Mouse (Mus musculus) gastrocnemius, adult 2 months (tissue): ENCODE data around the gene Slc39a11. TPM values are rescaled to one million over a fixed set of nuclear protein-coding genes. Genes with fewer than 3 reads are reported as not detected.

Experiments
- DNase-seq: peaks from one replicate; pipeline ENCODE4 v3.0.0; 2022
- H3K27ac ChIP-seq: fragments of 200-600 bp; 2 replicates; pipeline ENCODE4 v1.8.1; 2022; ENCODE audit warnings: mild to moderate bottlenecking
- H3K4me3 ChIP-seq: fragments of 200-600 bp; 2 replicates; pipeline ENCODE4 v1.8.1; 2022; ENCODE audit warnings: mild to moderate bottlenecking, moderate library complexity
- CTCF ChIP-seq: fragments of 200-600 bp; IDR thresholded peaks from 2 replicates; pipeline ENCODE4 v1.8.1; 2022; ENCODE audit warnings: antibody characterized with exemption, mild to moderate bottlenecking, moderate library complexity
- intact Hi-C: fragments of 180-260 bp; cut with DNase I; formaldehyde crosslinking; loops from one replicate; pipeline ENCODE4 v1.15.1; 2025
- total RNA-seq, 2 experiments: library from RNA; stranded (reverse); gene quantifications; 2 replicates each; pipeline ENCODE4 v1.2.3; 2021

The Slc39a11 gene
- total RNA-seq, 2 experiments from 2014 or later: 1.8 to 3.0 TPM

- intact Hi-C loops: loop anchor here (5.0 kb wide), 1 partner anchor 36 kb away; the partner anchor contains the start of gene Cog1
- H3K27ac ChIP-seq: peak overlapping the region; percentile 92
- H3K4me3 ChIP-seq: peak overlapping the region; percentile 89
- peak; percentile 59 for DNase-seq
- TF ChIP-seq CTCF: no peak
Observed at GRCm38 (mm10) chr11:113682897-113683626, 33.2 kb upstream of the Slc39a11 start.

- intact Hi-C loops: loop anchor here (5.0 kb wide), 1 partner anchor 35 kb away; the partner anchor contains the start of gene Cog1
- H3K27ac ChIP-seq: peak overlapping the region; percentile 92
- DNase-seq: peak; percentile 7
- peak overlapping the region; percentile 89; the same call in 1 of the 2 replicates for H3K4me3 ChIP-seq
- TF ChIP-seq CTCF: no peak
Observed at GRCm38 (mm10) chr11:113681979-113682378, 32.1 kb upstream of the Slc39a11 start.

GRCm38 (mm10) chr11:113680954-113681353, 31.1 kb upstream of the Slc39a11 start:
- peak; percentile 11 for DNase-seq
- no peak overlapping the region for H3K4me3 ChIP-seq
- peak overlapping the region; percentile 21 for H3K27ac ChIP-seq
- no peak for TF ChIP-seq CTCF
- intact Hi-C loops: loop anchor here (5.0 kb wide), 1 partner anchor 34 kb away; the partner anchor contains the start of gene Cog1

GRCm38 (mm10) chr11:113678373-113678772, 28.5 kb upstream of the Slc39a11 start:
- DNase-seq: peak; percentile 52
- peak; percentile 8; the same call in 1 of the 2 replicates for TF ChIP-seq CTCF
- intact Hi-C loops: no loop called here
- H3K4me3 ChIP-seq: no peak overlapping the region
- peak overlapping the region; percentile 75 for H3K27ac ChIP-seq

- TF ChIP-seq CTCF: no peak
- DNase-seq: peak; percentile 9
- peak overlapping the region; percentile 75 for H3K27ac ChIP-seq
- H3K4me3 ChIP-seq: no peak overlapping the region
- intact Hi-C loops: no loop called here
Observed at GRCm38 (mm10) chr11:113677378-113677777, 27.5 kb upstream of the Slc39a11 start.

- TF ChIP-seq CTCF: no peak
- peak; percentile 17 for DNase-seq
- intact Hi-C loops: no loop called here
- Histone ChIP-seq H3K27ac (peak overlapping the region; percentile 75), H3K4me3 (no peak overlapping the region)
Observed at GRCm38 (mm10) chr11:113676847-113677246, 27.0 kb upstream of the Slc39a11 start.

- intact Hi-C loops: no loop called here
- no peak overlapping the region for H3K4me3 ChIP-seq
- no peak for TF ChIP-seq CTCF
- peak; percentile 28 for DNase-seq
- peak overlapping the region; percentile 78 for H3K27ac ChIP-seq
Observed at GRCm38 (mm10) chr11:113674595-113674994, 24.7 kb upstream of the Slc39a11 start.

GRCm38 (mm10) chr11:113673614-113674013, 23.7 kb upstream of the Slc39a11 start:
- Histone ChIP-seq H3K4me3 (peak overlapping the region; percentile 38), H3K27ac (peak overlapping the region; percentile 78)
- intact Hi-C loops: no loop called here
- TF ChIP-seq CTCF: no peak
- no peak for DNase-seq

- Histone ChIP-seq H3K4me3 (no peak overlapping the region), H3K27ac (no peak overlapping the region)
- no peak for DNase-seq
- TF ChIP-seq CTCF: no peak
- intact Hi-C loops: no loop called here
Observed at GRCm38 (mm10) chr11:113669711-113670110, 19.8 kb upstream of the Slc39a11 start.

- H3K27ac ChIP-seq: no peak overlapping the region
- no peak for TF ChIP-seq CTCF
- intact Hi-C loops: no loop called here
- H3K4me3 ChIP-seq: no peak overlapping the region
- no peak for DNase-seq
Observed at GRCm38 (mm10) chr11:113668857-113669256, 19.0 kb upstream of the Slc39a11 start.

GRCm38 (mm10) chr11:113667704-113668103, 17.8 kb upstream of the Slc39a11 start:
- no peak for DNase-seq
- Histone ChIP-seq H3K4me3 (no peak overlapping the region), H3K27ac (peak overlapping the region; percentile 57)
- TF ChIP-seq CTCF: no peak
- intact Hi-C loops: no loop called here

- TF ChIP-seq CTCF: no peak
- intact Hi-C loops: no loop called here
- Histone ChIP-seq H3K4me3 (no peak overlapping the region), H3K27ac (peak overlapping the region; percentile 57)
- DNase-seq: no peak
Observed at GRCm38 (mm10) chr11:113667122-113667521, 17.2 kb upstream of the Slc39a11 start.

GRCm38 (mm10) chr11:113666648-113667047, 16.8 kb upstream of the Slc39a11 start:
- TF ChIP-seq CTCF: no peak
- intact Hi-C loops: no loop called here
- peak overlapping the region; percentile 57; the same call in 1 of the 2 replicates for H3K27ac ChIP-seq
- no peak overlapping the region for H3K4me3 ChIP-seq
- DNase-seq: no peak
